Mouse (Mus musculus): ENCODE data around the gene Scube2. TPM values are rescaled to one million over a fixed set of nuclear protein-coding genes. Genes with fewer than 3 reads are reported as not detected.

The Scube2 gene
- polyA plus RNA-seq, 1 experiment from 2014 or later = 10.1 TPM

- no peak overlapping the region for H3K27ac ChIP-seq (ENCODE audit: poor library complexity, severe bottlenecking)
- ATAC-seq (ENCODE audit: insufficient number of reproducible peaks, low FRiP score) = no peak
- no peaks in the 10 kb centered on the region for H3K9me3 ChIP-seq (replicated peaks)
Observed at GRCm38 (mm10) chr7:109764009-109764408, 101.5 kb downstream of the Scube2 start.

GRCm38 (mm10) chr7:109756291-109756690, 109.2 kb downstream of the Scube2 start:
- Histone ChIP-seq H3K9ac (no peak overlapping the region), H3K36me3 (no peaks in the 10 kb centered on the region), H3K4me1 (replicated peaks) (peaks cover 10% of the 10 kb centered on the region), H3K4me3 (no peak overlapping the region), H3K27ac (ENCODE audit: poor library complexity, severe bottlenecking) (no peak overlapping the region), H3K27me3 (replicated peaks) (no peaks in the 10 kb centered on the region), H3K9me3 (replicated peaks) (no peaks in the 10 kb centered on the region), H3K4me2 (no peak overlapping the region)
- no peak for ATAC-seq (ENCODE audit: insufficient number of reproducible peaks, low FRiP score)
- 85% methylated on average over 3 of the region's 3 CpGs for WGBS

More at GRCm38 (mm10) chr7:109764009-109764408, 101.5 kb downstream of the Scube2 start:
- WGBS = 73% methylated on average over 2 of the region's 2 CpGs
- no peaks in the 10 kb centered on the region for H3K36me3 ChIP-seq
- H3K4me3 ChIP-seq = no peak overlapping the region
- H3K27me3 ChIP-seq (replicated peaks) = no peaks in the 10 kb centered on the region
- H3K4me1 ChIP-seq (replicated peaks) = no peaks in the 10 kb centered on the region
- H3K9ac ChIP-seq = no peak overlapping the region
- H3K4me2 ChIP-seq = no peak overlapping the region

- no peaks in the 10 kb centered on the region for H3K27me3 ChIP-seq (replicated peaks)
- H3K9me3 ChIP-seq (replicated peaks) = no peaks in the 10 kb centered on the region
- no peak overlapping the region for H3K4me2 ChIP-seq
- peaks cover 18% of the 10 kb centered on the region for H3K4me1 ChIP-seq (replicated peaks)
- H3K9ac ChIP-seq = no peak overlapping the region
- H3K27ac ChIP-seq (ENCODE audit: poor library complexity, severe bottlenecking) = no peak overlapping the region
- ATAC-seq (ENCODE audit: insufficient number of reproducible peaks, low FRiP score) = no peak
- no peaks in the 10 kb centered on the region; the same call in 1 of the 2 replicates for H3K36me3 ChIP-seq
- WGBS = 87% methylated on average over 8 of the region's 8 CpGs
- no peak overlapping the region for H3K4me3 ChIP-seq
Observed at GRCm38 (mm10) chr7:109754034-109754433, 111.4 kb downstream of the Scube2 start.

- Histone ChIP-seq H3K4me2 (peak within 1 kb of the TSS; percentile 96), H3K27me3 (replicated peaks) (no peaks in the 10 kb centered on the region), H3K27ac (ENCODE audit: poor library complexity, severe bottlenecking) (peak within 1 kb of the TSS; percentile 81), H3K9ac (peak within 1 kb of the TSS; percentile 81), H3K4me3 (peak within 1 kb of the TSS; percentile 88), H3K9me3 (replicated peaks) (no peaks in the 10 kb centered on the region), H3K36me3 (no peaks in the 10 kb centered on the region; the same call in 1 of the 2 replicates), H3K4me1 (replicated peaks) (peaks cover 18% of the 10 kb centered on the region)
- WGBS = under 1% methylated on average over 74 of the region's 74 CpGs
- ATAC-seq (ENCODE audit: insufficient number of reproducible peaks, low FRiP score) = peak; percentile 90
Observed at GRCm38 (mm10) chr7:109752008-109752925, 113.2 kb downstream of the Scube2 start, which contains the start of gene Tmem9b. Gene Tmem9b (minus strand): TSS chr7:109752875.

GRCm38 (mm10) chr7:109751427-109752007, 114.0 kb downstream of the Scube2 start:
- Histone ChIP-seq H3K4me1 (replicated peaks) (peaks cover 18% of the 10 kb centered on the region), H3K9ac (peak overlapping the region; percentile 81), H3K36me3 (no peaks in the 10 kb centered on the region; the same call in 1 of the 2 replicates), H3K4me3 (peak overlapping the region; percentile 88), H3K9me3 (replicated peaks) (no peaks in the 10 kb centered on the region), H3K27me3 (replicated peaks) (no peaks in the 10 kb centered on the region), H3K4me2 (peak overlapping the region; percentile 96), H3K27ac (ENCODE audit: poor library complexity, severe bottlenecking) (peak overlapping the region; percentile 81)
- 3% methylated on average over 13 of the region's 13 CpGs for WGBS
- ATAC-seq (ENCODE audit: insufficient number of reproducible peaks, low FRiP score) = no peak; the same call in 1 of the 2 replicates

Other genes with a start within 250 kb of the Scube2 start
- gene St5, start 162.1 kb downstream of the Scube2 start, polyA plus RNA-seq (2016; fragmentation: Nextera tagmentation; extraction: Ambion mirVana) = 40.5 and 41.0 TPM in 2 replicates
- 26.0 and 28.1 TPM in 2 replicates for gene Akip1, start 162.0 kb downstream of the Scube2 start, polyA plus RNA-seq (2016; fragmentation: Nextera tagmentation; extraction: Ambion mirVana)
- not detected in 2 replicates for gene BC051019, start 141.8 kb downstream of the Scube2 start, polyA plus RNA-seq (2016; fragmentation: Nextera tagmentation; extraction: Ambion mirVana)
- gene Ascl3, start 134.0 kb downstream of the Scube2 start, polyA plus RNA-seq (2016; fragmentation: Nextera tagmentation; extraction: Ambion mirVana) = not detected in 2 replicates
- 54.1 and 56.4 TPM in 2 replicates for gene Tmem9b, start 112.8 kb downstream of the Scube2 start, polyA plus RNA-seq (2016; fragmentation: Nextera tagmentation; extraction: Ambion mirVana)
- 0.71 and 1.0 TPM in 2 replicates for gene Nrip3, start 83.7 kb downstream of the Scube2 start, polyA plus RNA-seq (2016; fragmentation: Nextera tagmentation; extraction: Ambion mirVana)
- 50.3 and 52.2 TPM in 2 replicates for gene Dennd5a, start 94.8 kb upstream of the Scube2 start, polyA plus RNA-seq (2016; fragmentation: Nextera tagmentation; extraction: Ambion mirVana)
- 56.9 and 63.5 TPM in 2 replicates for gene Tmem41b, start 121.2 kb upstream of the Scube2 start, polyA plus RNA-seq (2016; fragmentation: Nextera tagmentation; extraction: Ambion mirVana)
- 43.8 and 43.9 TPM in 2 replicates for gene Ipo7, start 152.6 kb upstream of the Scube2 start, polyA plus RNA-seq (2016; fragmentation: Nextera tagmentation; extraction: Ambion mirVana)
- 16.0 and 17.1 TPM in 2 replicates for gene Zfp143, start 195.5 kb upstream of the Scube2 start, polyA plus RNA-seq (2016; fragmentation: Nextera tagmentation; extraction: Ambion mirVana)

All from heart, embryonic 12.5 days (tissue).